Mouse (Mus musculus) left cerebral cortex, postnatal 36 days (tissue): ENCODE results near the gene Acot7. TPM values are rescaled to one million over a fixed set of nuclear protein-coding genes. Genes with fewer than 3 reads are reported as not detected.

Experiments used
- DNase-seq, 2 experiments: peaks; one replicate each; pipeline ENCODE4 v3.0.0; 2021 to 2022; ENCODE audit warnings: low spot score in 2 of 2, mixed read lengths in 1 of 2
- intact Hi-C: fragments of 180-260 bp; cut with DNase I; formaldehyde crosslinking; loops from one replicate; pipeline ENCODE4 v1.15.1; 2025
- total RNA-seq, 2 experiments: library from RNA; stranded (reverse); gene quantifications; 2 replicates each; pipeline ENCODE4 v1.2.3; 2021

Gene Acot7
- total RNA-seq, 2 experiments from 2014 or later: 295 to 323 TPM

GRCm38 (mm10) chr4:152264867-152265568 is 87.1 kb downstream of the Acot7 start:
- no peak for DNase-seq
- intact Hi-C loops: no loop called here

DNA sequence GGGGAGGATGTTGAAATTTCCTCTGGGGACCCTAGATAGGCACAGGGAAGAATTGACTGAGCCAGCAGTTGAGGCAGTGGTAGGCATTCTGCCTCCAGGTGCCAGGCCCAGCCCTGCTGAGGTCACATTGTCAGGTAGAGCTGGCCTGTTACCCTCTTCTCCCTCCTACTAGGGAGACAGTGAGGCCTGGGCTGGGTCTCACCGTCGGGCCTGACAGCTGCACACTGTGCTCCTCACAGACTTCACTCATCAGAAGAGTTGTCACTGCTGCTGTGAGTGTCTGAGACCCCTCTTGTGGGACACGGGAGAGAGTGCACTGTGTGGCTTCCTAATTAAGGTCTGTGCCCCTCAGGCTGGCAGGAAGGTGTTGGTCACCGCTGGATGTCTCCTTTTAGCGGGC is 87.9 kb downstream of the Acot7 start:
- intact Hi-C loops: no loop called here
- no peak for DNase-seq

DNA sequence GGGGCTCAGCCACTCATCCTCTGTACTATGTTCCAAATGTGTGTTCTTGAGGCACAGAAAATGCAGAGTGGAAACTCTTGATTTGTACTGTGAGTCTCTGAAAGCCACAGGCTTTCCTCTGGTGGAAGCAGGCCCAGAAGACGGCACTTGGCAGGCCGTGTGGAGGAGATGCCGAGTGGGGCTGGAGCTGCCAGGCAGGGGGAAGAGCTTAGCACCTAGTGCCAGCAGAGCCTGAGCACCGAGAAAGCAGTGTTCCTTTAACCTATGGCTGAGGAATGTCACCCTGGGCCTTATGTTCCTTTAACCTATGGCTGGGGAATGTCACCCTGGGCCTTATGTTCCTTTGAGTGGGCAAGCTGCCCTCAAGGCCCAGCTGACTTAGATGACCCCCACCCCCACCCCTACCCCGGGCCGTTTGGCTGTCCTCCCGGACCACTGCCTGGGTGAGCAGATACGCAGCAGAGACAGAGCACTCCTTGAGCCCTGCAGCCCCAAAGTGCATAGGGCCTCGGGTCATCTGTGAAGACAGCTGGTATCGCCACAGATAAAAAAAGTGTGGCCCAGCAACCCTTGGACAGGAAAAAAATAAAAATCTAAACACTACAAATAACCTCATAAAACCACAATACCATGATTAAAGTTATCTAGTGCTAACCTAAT is 88.4 kb downstream of the Acot7 start:
- DNase-seq: peak; percentile 62 to 64
- intact Hi-C loops: no loop called here

- intact Hi-C loops: no loop called here
Observed at GRCm38 (mm10) chr4:152267748-152268369, 89.9 kb downstream of the Acot7 start.

DNA sequence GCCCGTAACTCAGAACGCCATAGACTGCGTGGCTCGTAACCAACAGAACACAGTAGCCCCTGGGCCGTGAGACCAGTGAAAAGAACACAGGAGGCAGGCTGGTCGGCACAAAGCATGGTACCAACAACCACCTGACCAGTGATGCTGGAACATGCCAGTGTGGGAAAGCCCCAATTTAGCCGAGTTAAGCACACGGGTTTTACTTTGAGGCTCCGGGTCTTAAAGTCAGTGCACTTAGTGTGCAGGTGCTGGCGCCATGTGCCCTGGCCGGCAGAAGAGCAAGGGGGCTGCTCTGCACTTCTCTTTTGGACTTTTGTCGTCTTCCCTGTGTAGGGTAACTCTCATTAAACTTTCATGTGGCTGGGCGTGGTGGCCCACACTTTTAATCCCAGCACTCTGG is 92.0 kb downstream of the Acot7 start:
- intact Hi-C loops: no loop called here
- DNase-seq: no peak

More at GRCm38 (mm10) chr4:152267748-152268369, 89.9 kb downstream of the Acot7 start:
- no peak for DNase-seq

DNA sequence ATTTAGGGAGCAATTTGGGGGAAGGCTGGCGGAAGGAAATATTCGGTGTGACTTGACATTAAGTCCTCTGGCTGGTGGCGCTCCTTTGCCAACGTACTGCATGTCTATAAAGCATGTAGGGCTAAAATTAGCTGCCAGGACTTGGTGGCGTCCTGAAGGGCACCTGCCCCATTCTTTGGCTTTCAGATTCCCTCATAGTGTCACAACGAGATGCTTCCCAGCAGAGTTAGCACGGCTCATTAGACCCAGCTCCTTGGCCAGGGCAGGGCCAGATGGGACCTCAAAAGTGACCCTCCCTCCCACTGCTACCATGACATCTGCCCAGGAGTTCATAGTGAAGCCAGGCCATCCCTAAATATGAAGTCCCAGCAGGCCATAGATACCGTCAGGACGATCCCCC is 92.7 kb downstream of the Acot7 start:
- DNase-seq: no peak
- intact Hi-C loops: no loop called here

DNA sequence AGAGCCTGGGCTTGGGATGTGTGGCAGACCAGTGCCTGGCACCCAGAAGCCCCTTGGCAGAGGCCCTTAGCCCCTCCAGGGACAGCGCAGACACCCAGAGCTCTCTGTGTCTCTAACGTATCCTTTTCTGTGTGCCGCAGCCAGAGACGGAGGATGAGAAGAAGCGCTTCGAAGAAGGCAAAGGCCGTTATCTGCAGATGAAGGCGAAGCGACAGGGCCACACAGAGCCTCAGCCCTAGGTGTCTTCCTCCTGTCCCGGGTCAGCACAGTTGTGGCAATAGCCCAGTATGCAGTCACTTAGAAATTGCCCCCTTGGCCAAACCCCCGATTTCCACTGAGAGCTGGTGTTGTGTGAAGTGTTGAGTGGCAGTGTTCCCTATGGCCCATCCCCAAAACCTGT is 93.4 kb downstream of the Acot7 start:
- intact Hi-C loops: no loop called here
- DNase-seq: no peak

DNA sequence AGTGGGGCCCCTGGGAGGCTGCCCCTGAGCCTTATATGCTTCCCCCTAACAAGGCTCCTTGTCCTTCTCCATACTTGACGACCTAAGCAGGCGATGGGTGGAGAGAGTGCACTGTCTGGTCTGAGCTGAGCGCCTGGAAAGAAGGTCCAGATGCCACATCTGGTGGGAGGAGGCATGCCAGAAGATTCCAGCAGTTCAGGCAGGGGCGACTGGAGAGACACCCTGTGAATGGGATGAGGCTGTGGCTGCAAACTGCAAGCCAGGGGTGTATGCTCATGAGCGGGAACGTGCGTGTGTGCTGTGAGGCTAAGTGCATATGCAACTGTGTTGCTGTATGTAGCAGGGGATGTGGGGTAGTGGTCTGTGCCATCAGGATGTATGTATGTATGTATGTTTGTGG is 94.1 kb downstream of the Acot7 start:
- intact Hi-C loops: no loop called here
- no peak for DNase-seq

DNA sequence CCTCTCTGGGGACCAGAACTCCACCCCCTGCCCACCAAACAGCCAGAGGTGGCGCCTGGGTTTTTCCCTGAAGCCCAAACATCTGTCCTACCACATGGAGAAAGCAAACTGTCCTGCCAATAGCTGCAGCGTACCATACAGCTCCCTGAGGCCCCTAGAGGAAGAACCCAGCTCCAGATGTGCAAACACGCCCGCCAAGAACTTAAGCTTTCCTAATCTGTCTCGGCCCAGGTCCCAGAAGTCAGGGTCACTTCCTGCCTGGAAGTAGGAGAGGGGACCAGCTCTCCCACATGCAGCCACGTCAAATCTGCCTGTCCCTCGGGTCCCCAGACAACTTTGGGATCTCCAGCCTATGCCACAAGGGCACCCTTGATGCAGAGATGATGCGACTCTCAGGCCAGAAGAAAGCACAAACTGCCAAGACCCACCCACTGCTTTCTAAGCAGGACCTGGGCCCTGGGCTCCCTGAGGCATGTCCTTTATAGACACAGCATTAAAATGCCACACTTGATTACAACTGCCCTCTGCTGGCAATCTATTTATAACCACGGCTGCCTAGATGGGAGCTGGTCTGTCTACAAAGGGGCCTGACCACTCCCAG is 94.6 kb downstream of the Acot7 start:
- DNase-seq: no peak
- intact Hi-C loops: no loop called here

DNA sequence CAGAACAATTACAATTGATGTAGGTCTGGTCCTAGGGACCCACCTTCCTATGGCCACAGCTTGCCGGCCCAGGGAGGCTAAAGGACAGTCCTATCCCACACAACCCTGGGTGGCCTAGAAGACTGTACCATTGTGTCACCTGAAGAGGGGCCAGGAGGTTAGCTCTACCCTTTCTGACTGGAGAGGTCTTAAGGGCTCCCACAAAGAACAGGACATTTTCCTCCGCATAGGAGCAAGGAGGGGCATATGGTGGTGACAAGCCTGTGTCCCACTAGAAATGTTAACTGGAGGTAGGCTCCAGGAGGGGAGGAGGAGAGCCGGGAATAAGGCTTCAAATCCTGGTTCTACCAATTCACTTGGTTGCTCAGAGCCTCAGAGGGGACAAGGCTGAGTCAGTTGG is 95.3 kb downstream of the Acot7 start:
- intact Hi-C loops: no loop called here

DNA sequence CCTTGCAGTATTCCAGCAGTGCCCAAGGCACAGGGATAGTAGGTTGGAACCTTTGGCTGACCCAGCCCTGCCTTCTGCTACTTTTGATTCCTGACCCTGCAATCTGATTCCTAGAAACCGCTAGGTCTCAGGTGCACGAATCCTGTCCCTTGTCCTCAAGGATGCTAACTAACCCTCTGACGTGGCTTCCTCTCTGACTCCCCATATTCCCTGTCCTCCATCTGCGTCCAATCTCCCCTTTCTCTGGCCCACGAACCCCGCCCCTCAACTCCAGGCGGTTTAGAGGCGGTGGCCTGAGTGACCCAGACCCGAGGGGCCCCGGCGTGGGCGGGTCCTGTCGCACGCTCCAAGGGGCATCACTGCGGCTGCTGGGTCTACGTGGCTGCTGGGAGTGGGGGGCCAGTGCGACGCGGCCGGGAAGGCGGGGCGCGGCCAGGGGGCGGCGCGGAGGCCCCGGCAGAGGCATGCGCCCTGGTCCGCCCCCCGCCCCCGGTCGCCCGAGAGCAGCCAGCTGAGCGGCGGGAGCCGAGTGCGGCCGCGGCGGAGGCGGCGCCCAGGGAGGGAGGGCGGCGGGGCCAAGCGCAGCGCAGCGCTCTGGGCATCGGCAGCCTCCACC is 95.8 kb downstream of the Acot7 start, which contains the start of gene Gpr153:
Gpr153 (plus strand) TSS at position 612 of the 616 bp plus-strand sequence.
- intact Hi-C loops: no loop called here
- DNase-seq: peak; percentile 48 to 72

More for the DNA sequence above, 95.3 kb downstream of the Acot7 start:
- DNase-seq: no peak

- intact Hi-C loops: no loop called here
- DNase-seq: no peak
Observed at GRCm38 (mm10) chr4:152274681-152275131, 96.8 kb downstream of the Acot7 start.

GRCm38 (mm10) chr4:152276389-152277347 is 98.7 kb downstream of the Acot7 start:
- no peak for DNase-seq
- intact Hi-C loops: no loop called here

DNA sequence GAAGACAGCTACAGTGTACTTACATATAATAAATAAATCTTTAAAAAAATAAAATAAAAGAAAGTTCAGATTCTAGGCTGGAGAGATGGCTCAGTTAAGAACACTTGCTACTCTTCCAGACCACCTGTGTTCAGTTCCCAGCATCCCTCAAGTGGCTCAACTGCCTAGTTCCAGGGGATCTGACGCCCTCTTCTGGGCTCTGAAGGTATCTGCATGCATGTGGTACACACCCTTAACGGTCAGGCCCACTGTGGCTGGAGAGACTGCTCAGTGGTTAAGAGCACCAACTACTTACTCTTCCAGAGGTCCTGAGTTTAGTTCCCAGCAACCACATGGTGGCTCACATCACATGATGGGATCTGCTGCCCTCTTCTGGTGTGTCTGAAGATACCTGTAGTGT is 100.0 kb downstream of the Acot7 start:
- DNase-seq: no peak
- intact Hi-C loops: no loop called here

DNA sequence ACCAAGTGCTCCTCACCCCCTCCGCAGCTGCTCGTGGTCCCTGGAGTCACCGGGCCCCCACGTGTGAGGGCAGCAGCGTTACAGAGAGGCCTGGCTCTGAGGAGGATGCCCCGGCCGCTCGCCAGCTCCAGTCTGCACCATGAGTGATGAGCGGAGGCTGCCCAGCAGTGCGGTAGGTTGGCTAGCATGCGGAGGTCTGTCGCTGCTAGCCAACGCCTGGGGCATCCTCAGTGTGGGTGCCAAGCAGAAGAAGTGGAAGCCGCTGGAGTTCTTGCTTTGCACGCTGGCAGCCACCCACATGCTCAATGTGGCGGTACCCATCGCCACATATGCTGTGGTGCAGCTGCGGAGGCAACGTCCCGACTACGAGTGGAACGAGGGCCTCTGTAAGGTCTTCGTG is 101.1 kb downstream of the Acot7 start:
- intact Hi-C loops: no loop called here
- DNase-seq: peak; percentile 60 to 70

GRCm38 (mm10) chr4:152281601-152282000 is 103.7 kb downstream of the Acot7 start:
- intact Hi-C loops: no loop called here
- DNase-seq: no peak

GRCm38 (mm10) chr4:152282721-152283120 is 104.8 kb downstream of the Acot7 start:
- intact Hi-C loops: no loop called here
- DNase-seq: no peak

- peak; percentile 86 to 88 for DNase-seq
- intact Hi-C loops: no loop called here
Observed at GRCm38 (mm10) chr4:152283186-152283950, 105.4 kb downstream of the Acot7 start.
